Mouse (Mus musculus) myocyte (in vitro differentiated cells): ENCODE data around the gene Golph3l.

Experiments used
- CEBPB ChIP-seq: IDR thresholded peaks from 2 replicates; pipeline ENCODE4 v1.6.1; 2011; ENCODE audit warnings: mild to moderate bottlenecking, moderate library complexity; ENCODE audit not compliant: poor library complexity, insufficient read depth, severe bottlenecking
- E2F4 ChIP-seq: IDR thresholded peaks from one replicate; pipeline ENCODE4 v1.6.1; 2011; ENCODE audit warnings: mild to moderate bottlenecking, control low read depth, moderate library complexity; ENCODE audit not compliant: insufficient read depth
- MAX ChIP-seq: IDR thresholded peaks from one replicate; pipeline ENCODE4 v1.6.1; 2011; ENCODE audit warnings: low read depth, mild to moderate bottlenecking, control low read depth
- MYOD1 ChIP-seq, 3 experiments: IDR thresholded peaks; one replicate each; pipeline ENCODE4 v1.6.1; 2011; ENCODE audit warnings: control low read depth in 2 of 3, low read depth in 2 of 3, mild to moderate bottlenecking in 2 of 3, moderate library complexity in 1 of 3; ENCODE audit not compliant: insufficient read length in 2 of 3, control insufficient read depth in 1 of 3
- MYOG ChIP-seq, 3 experiments: IDR thresholded peaks; one replicate each; pipeline ENCODE4 v1.6.1; 2011; ENCODE audit warnings: control low read depth in 2 of 3, low read depth in 2 of 3, mild to moderate bottlenecking in 2 of 3; ENCODE audit not compliant: insufficient read length in 2 of 3, control insufficient read depth in 1 of 3, insufficient read depth in 1 of 3
- POLR2A ChIP-seq: IDR thresholded peaks from one replicate; pipeline ENCODE4 v1.6.1; 2011; ENCODE audit warnings: low read depth, mild to moderate bottlenecking, control low read depth, moderate library complexity; ENCODE audit not compliant: insufficient read length
- TCF12 ChIP-seq: IDR thresholded peaks from one replicate; pipeline ENCODE4 v1.6.1; 2011; ENCODE audit warnings: mild to moderate bottlenecking, control low read depth; ENCODE audit not compliant: poor library complexity, insufficient read depth, severe bottlenecking
- USF1 ChIP-seq: IDR thresholded peaks from one replicate; pipeline ENCODE4 v1.6.1; 2011; ENCODE audit warnings: low read depth, mild to moderate bottlenecking, control low read depth, moderate library complexity

DNA sequence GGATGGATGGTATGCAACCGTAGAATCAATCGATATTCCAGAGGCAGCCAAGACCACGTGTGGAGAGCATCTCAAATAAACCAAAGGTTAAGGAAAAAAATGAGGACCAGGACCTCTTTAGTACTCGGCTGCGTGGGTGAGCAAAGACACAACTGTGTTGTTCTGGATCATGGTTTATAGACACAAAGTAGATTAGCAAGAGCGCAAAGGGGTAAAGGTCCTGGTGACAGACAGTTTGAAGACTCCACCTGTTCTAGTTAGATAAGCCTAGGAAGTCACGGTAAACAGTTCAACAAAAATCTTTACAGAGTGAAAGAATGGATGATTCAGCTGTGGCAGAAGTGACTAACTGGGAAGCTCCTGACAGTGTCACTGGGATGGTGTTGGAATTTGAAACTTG is 54.4 kb downstream of the Golph3l start:
- TF ChIP-seq POLR2A (no peak), TCF12 (no peak), CEBPB (no peak), USF1 (no peak), MYOD1 (IDR thresholded peaks at IDR 0.05; ENCODE audit: control insufficient read depth in 1 of 3, insufficient read length in 2 of 3, low read depth in 2 of 3) (no peak), MYOG (IDR thresholded peaks at IDR 0.05; ENCODE audit: control insufficient read depth in 1 of 3, insufficient read depth in 1 of 3, insufficient read length in 2 of 3, low read depth in 2 of 3) (no peak), MAX (no peak), E2F4 (no peak)
